Mouse (Mus musculus) hindbrain, postnatal 0 days (tissue): ENCODE results near the gene Grb10. TPM values are rescaled to one million over a fixed set of nuclear protein-coding genes. Genes with fewer than 3 reads are reported as not detected.
A peak's percentile ranks its signal among the peaks of the same experiment; 100 is the strongest.

Source experiments
- ATAC-seq: fragments of 200-750 bp; cut with Nextera tagmentation; 2 replicates; pipeline ENCODE4 v1.8.0; 2017; ENCODE audit warnings: mild to moderate bottlenecking, moderate TSS enrichment, moderate library complexity
- DNase-seq: peaks from one replicate; pipeline ENCODE4 v3.0.0-alpha.2; 2015; ENCODE audit warnings: low spot score
- H3K27ac ChIP-seq: fragments of 300-500 bp; sonication (generic); 2 replicates; pipeline ENCODE4 v1.5.1; 2014; ENCODE audit warnings: mild to moderate bottlenecking
- H3K27me3 ChIP-seq: fragments of 300-500 bp; sonication (generic); 2 replicates; pipeline ENCODE4 v1.6.1; 2014; ENCODE audit warnings: low read length, mixed read lengths; ENCODE audit not compliant: insufficient read depth
- H3K36me3 ChIP-seq: fragments of 300-500 bp; sonication (generic); 2 replicates; pipeline ENCODE4 v1.6.1; 2014; ENCODE audit warnings: low read length, mixed read lengths; ENCODE audit not compliant: insufficient read depth
- H3K4me1 ChIP-seq: fragments of 300-500 bp; sonication (generic); 2 replicates; pipeline ENCODE4 v1.6.1; 2014; ENCODE audit warnings: antibody characterized with exemption, low read length, mixed read lengths; ENCODE audit not compliant: insufficient read depth
- H3K4me2 ChIP-seq: fragments of 300-500 bp; sonication (generic); 2 replicates; pipeline ENCODE4 v1.6.1; 2014; ENCODE audit warnings: low read depth, mild to moderate bottlenecking, low read length, moderate library complexity, mixed read lengths
- H3K4me3 ChIP-seq: fragments of 300-500 bp; sonication (generic); 2 replicates; pipeline ENCODE4 v1.5.1; 2014; ENCODE audit warnings: low read length
- H3K9ac ChIP-seq: fragments of 300-500 bp; sonication (generic); replicated peaks from 2 replicates; pipeline ENCODE4 v1.6.1; 2014; ENCODE audit warnings: mild to moderate bottlenecking, low read length, moderate library complexity, mixed read lengths
- H3K9me3 ChIP-seq: fragments of 300-500 bp; sonication (generic); 2 replicates; pipeline ENCODE4 v1.6.1; 2016; ENCODE audit warnings: low read length, mixed read lengths
- CTCF ChIP-seq: IDR thresholded peaks from 2 replicates; pipeline ENCODE4 v1.5.1; 2016; ENCODE audit warnings: antibody characterized with exemption, control low read depth, low read depth
- WGBS: fragments of 180-500 bp; shearing (Covaris S2); extraction: QIAGEN DNeasy Blood & Tissue Kit; methylation state at CpG from one replicate; pipeline ENCODE4 v1.1.7; 2014; 5-methylcytosine and 5-hydroxymethylcytosine counted together
- polyA plus RNA-seq: library from polyadenylated mRNA; unstranded; fragments of >200 nt; fragmentation: Nextera tagmentation; extraction: Ambion mirVana; gene quantifications from 2 replicates; pipeline ENCODE4 v1.2.1, GENCODE M21; 2015
- total RNA-seq: library from RNA; depleted of rRNA; stranded (reverse); fragments of >200 nt; gene quantifications from 2 replicates; pipeline ENCODE4 v1.2.3, GENCODE M21; 2014

Gene Grb10
- total and polyA plus RNA-seq, 2 experiments from 2014 or later: 48.7 to 111 TPM

DNA sequence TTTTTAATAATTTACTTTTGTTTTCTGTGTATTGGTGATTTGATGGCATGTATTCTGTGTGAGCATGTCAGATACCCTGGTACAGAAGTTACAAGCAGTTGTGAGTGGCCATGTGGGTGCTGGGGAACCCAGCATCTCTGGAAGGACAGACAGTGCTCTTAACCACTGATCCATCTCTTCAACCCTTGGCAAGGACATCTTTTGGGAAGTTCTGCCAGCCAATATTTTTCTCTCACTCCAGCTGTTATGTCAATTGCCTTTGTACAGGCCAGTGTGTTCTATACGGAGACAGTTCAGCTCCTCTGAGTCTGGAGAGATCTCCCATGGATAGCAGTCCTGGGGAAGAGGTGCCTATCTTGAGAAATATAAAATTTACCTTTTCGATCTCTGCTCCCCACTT, 116.4 kb downstream of the Grb10 start:
- ATAC-seq (no peak), DNase-seq (no peak)
- H3K36me3 ChIP-seq: no peaks in the 10 kb centered on the region
- no peak overlapping the region for H3K4me2 ChIP-seq
- 80% methylated on average over 2 of the region's 2 CpGs for WGBS
- no peaks in the 10 kb centered on the region for H3K9me3 ChIP-seq
- no peak overlapping the region for H3K27ac ChIP-seq
- no peak overlapping the region for H3K9ac ChIP-seq
- no peak for TF ChIP-seq CTCF
- no peaks in the 10 kb centered on the region for H3K27me3 ChIP-seq
- no peak overlapping the region for H3K4me3 ChIP-seq
- no peaks in the 10 kb centered on the region for H3K4me1 ChIP-seq

DNA sequence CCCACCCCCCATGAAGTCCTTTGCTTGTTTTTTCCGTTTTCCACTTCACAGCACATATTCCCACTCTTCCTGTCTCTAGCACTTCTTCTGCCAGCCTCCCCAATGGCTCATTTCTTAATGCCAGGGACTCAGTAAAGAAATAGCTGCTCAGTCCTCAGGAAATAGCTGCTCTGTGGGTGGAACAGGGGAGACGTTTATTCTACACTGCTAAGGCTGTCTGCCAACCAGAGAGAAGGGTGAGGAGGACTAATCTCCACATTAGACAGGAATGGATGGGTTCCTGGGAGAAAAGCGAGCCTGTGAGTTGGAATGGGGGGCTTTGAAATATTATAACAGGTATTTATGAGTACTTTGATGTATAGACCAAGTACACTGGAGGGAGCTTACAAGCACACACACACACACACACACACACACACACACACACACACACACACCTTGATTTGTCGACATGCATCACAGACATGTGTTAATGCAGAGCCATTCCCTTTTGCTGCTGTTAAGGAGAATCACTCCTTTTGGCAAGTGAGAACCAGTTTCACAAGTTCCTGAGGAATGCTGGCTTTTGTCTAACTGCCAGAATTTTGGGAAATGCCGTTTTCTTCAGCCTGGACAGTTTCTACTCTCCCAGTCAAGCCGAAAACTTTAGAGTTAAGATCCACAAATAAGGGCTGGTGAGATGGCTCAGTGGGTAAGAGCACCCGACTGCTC, 130.6 kb downstream of the Grb10 start:
- 56% methylated on average over 7 of the region's 7 CpGs for WGBS
- no peak for ATAC-seq
- Histone ChIP-seq H3K36me3 (no peaks in the 10 kb centered on the region), H3K27me3 (no peaks in the 10 kb centered on the region), H3K4me3 (no peak overlapping the region), H3K9ac (no peak overlapping the region), H3K4me1 (no peaks in the 10 kb centered on the region), H3K27ac (no peak overlapping the region), H3K9me3 (no peaks in the 10 kb centered on the region), H3K4me2 (no peak overlapping the region)
- no peak for TF ChIP-seq CTCF
- DNase-seq: no peak

DNA sequence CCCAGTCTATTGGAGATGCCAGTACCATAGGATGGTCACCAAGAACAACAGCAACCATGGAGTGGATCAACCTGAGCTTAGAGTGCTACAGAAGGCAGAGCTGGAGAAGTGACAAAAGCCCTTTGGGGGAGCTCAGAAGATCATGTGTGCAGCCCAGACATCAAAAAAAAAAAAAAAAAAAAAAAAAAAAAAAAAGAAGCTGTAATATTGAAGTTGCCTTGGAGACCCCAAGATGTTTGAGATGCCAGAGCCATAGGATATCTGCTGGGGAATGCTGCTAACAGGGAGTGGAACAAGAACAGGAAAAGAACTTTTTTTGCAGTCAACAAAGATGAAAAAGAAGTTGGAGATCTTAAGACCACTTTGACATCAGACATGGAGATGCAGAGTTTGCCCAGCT, 133.0 kb downstream of the Grb10 start:
- Histone ChIP-seq H3K4me2 (no peak overlapping the region), H3K27ac (no peak overlapping the region), H3K9me3 (no peaks in the 10 kb centered on the region), H3K27me3 (no peaks in the 10 kb centered on the region), H3K36me3 (no peaks in the 10 kb centered on the region), H3K9ac (no peak overlapping the region), H3K4me3 (no peak overlapping the region), H3K4me1 (no peaks in the 10 kb centered on the region)
- TF ChIP-seq CTCF: no peak
- no peak for DNase-seq
- ATAC-seq: no peak

DNA sequence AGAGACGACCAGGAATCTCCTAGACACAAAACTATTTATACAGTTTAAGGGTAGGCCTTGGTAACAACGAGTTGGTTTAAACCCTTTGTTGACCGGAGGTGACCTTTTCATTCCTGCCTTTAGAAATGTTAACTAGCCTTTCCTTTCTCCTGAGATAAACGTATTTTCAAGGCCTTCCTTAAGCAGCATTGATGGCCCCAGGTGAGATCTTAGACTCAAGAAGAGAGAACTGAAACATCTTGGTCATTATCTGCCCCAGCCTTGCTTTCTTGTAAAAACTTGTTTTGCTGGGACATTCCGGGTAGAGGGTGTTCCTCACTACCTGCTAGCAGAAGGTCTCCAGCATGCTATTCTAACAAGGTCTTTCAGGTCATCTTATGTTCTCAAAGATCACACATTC, 133.5 kb downstream of the Grb10 start:
- 75% methylated on average over 5 of the region's 5 CpGs for WGBS
- Histone ChIP-seq H3K9ac (no peak overlapping the region), H3K4me3 (no peak overlapping the region), H3K4me1 (no peaks in the 10 kb centered on the region), H3K9me3 (no peaks in the 10 kb centered on the region), H3K27ac (no peak overlapping the region), H3K27me3 (no peaks in the 10 kb centered on the region), H3K4me2 (no peak overlapping the region), H3K36me3 (no peaks in the 10 kb centered on the region)
- no peak for TF ChIP-seq CTCF
- ATAC-seq: no peak
- DNase-seq: no peak

DNA sequence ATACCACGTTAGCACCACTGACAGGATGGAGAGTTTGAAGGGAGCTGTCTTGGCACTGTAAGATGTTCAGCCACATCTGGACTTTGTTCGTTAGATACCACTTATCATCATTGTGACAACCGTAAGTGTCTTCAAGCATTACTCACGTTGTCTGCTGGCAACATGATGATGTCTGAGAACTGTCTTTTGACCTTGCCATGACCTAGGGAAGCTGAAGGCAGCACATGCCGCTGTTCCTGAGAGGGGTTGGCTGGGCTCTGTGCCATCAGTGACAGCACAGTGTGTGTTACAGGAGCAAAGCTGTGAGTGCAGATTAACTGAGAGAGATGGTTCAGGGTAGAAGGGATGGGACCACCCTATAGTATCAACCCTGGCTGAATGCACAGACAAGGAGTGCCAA, 137.0 kb downstream of the Grb10 start:
- peak; percentile 49; the same call in 1 of the 2 replicates for ATAC-seq
- Histone ChIP-seq H3K27me3 (no peaks in the 10 kb centered on the region), H3K4me3 (no peak overlapping the region), H3K9ac (no peak overlapping the region), H3K9me3 (no peaks in the 10 kb centered on the region), H3K36me3 (no peaks in the 10 kb centered on the region), H3K4me1 (no peaks in the 10 kb centered on the region), H3K27ac (no peak overlapping the region), H3K4me2 (no peak overlapping the region)
- 70% methylated on average over 5 of the region's 5 CpGs for WGBS
- no peak for DNase-seq
- TF ChIP-seq CTCF: no peak

DNA sequence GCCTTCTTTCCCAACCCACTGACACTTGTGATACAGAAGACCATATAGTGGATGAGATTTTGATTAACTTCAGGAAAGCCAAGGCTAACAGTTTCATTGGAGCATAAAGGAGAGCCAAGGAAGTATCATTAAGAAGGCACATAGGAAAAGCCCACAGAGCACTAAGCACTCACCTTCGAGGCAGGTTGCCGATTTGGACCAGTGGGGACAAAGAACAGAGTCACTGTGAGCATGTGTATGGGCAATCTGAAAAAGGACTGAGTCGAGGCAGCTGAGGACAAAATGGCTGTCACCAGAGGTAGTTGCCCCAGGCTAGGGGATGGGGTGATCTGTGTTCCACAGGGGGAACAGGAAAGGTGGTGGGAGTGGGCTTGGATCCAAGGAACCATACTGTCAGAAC, 140.0 kb downstream of the Grb10 start:
- Histone ChIP-seq H3K9ac (no peak overlapping the region), H3K4me1 (no peaks in the 10 kb centered on the region), H3K27me3 (no peaks in the 10 kb centered on the region), H3K27ac (no peak overlapping the region), H3K9me3 (no peaks in the 10 kb centered on the region), H3K4me2 (no peak overlapping the region), H3K36me3 (no peaks in the 10 kb centered on the region), H3K4me3 (no peak overlapping the region)
- WGBS: 84% methylated on average over 3 of the region's 3 CpGs
- no peak for DNase-seq
- no peak for ATAC-seq
- no peak for TF ChIP-seq CTCF

DNA sequence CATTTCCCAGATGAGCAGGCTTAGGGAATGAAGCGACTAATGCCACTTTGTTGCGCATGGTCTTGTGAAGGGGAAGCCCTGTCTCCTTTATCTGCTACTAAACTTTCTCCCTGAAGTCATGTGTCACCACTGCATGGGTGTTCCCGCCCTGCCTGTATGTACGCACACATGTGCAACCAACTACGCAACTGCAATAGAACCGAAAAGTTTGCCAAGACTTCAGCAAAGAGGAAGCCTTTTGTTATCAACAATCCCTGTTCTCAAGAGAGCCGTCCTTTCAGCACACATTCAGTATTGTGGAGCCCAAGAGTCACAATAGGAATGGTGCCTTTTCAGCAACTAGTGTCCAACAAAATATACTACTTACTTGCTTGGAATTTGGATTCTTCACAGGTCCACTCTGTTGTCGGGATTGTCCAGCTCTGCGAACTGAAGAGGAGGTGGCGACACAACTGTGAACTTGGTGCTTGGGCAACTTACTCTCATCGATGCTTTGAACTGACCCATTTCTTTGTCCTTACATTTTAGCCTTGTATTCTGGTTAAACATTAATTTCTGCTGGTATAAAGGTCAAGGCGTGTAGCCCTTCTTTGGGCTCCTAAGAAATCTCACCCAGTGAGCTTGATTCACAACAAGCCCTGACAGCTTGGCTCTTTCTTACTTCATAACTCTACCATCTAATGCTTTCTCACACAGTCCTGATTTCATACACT, 140.7 kb downstream of the Grb10 start, which contains the start of gene Ddc:
Gene Ddc, minus strand, starts transcription at position 500 of the 713 bp plus-strand sequence.
- Histone ChIP-seq H3K4me1 (no peaks in the 10 kb centered on the region), H3K4me2 (no peak within 1 kb of the TSS), H3K9ac (no peak within 1 kb of the TSS), H3K27me3 (no peaks in the 10 kb centered on the region), H3K9me3 (no peaks in the 10 kb centered on the region), H3K27ac (no peak within 1 kb of the TSS), H3K4me3 (no peak within 1 kb of the TSS), H3K36me3 (no peaks in the 10 kb centered on the region)
- DNase-seq: no peak
- no peak for TF ChIP-seq CTCF
- ATAC-seq: no peak
- 81% methylated on average over 12 of the region's 12 CpGs for WGBS
